Mouse (Mus musculus) left cerebral cortex, adult 18-20 months (tissue): ENCODE results near the gene Erap1. TPM values are rescaled to one million over a fixed set of nuclear protein-coding genes. Genes with fewer than 3 reads are reported as not detected.

Experiments
- total RNA-seq, 2 experiments: library from RNA; stranded (reverse); gene quantifications; 2 replicates each; pipeline ENCODE4 v1.2.3; 2021

The Erap1 gene
- total RNA-seq, 2 experiments from 2014 or later: 9.6 to 15.7 TPM

Other genes with a start within 250 kb of the Erap1 start
- gene Zfp72, start 248.7 kb upstream of the Erap1 start, total RNA-seq: 1 to 10 TPM; 5.2 to 5.3 TPM
- 100 to 1,000 TPM; 185 to 198 TPM for gene Ftl1-ps1, start 239.9 kb upstream of the Erap1 start, total RNA-seq
- gene Zfp825, start 145.6 kb upstream of the Erap1 start, total RNA-seq: 1 to 10 TPM; 8.0 to 8.1 TPM
- gene Cast, start 169.2 kb downstream of the Erap1 start, total RNA-seq: 10 to 100 TPM in 1 of 2 experiments, 1 to 10 TPM in 1; 8.6 to 15.6 TPM